Mouse (Mus musculus): ENCODE data around the gene Vps33a.

DNA sequence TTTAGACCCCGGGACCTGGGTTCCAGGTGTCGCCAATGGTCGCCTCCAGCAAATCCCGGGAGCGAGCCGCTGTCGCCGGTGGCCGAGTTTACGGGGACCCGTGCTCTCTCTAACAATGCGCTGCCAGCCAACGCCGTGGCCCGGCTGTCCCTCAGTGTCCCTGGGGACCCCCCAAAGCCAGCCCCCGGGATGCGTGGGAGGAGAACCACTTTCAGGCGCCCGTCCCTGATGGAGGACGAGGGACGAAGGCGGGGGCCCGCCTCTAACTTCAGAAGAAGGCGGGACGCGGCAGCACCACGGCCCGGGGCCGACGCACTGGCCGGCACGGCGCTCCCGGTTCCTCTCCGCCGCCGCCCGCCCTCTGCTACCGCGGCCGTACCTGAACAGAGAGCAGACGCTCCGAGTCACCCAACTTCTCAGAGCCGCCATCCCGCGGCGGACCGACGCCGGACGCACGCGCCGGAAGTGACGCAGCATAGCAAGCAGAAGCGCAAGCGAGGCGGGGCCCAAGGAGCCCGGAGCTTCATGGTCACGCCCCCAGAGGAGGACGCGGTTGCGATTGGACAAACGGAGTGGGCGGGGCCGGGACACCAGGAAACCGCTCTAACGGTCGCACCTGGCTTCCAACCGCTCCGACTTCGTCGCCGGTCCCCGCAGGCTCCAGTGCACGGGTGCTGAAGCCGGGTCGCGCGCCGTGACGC, 49.0 kb downstream of the Vps33a start, which contains the start of gene Diablo:
- TF ChIP-seq CTCF (IDR thresholded peaks at IDR 0.05; ENCODE audit: low read depth, low read length) (no peak), POLR2A (IDR thresholded peaks at IDR 0.05; ENCODE audit: insufficient read depth, low read length) (peak; percentile 82), EP300 (IDR thresholded peaks at IDR 0.05; ENCODE audit: insufficient read depth, low read depth, low read length) (no peak)
